Mouse (Mus musculus): ENCODE results near the gene Nf2. TPM values are rescaled to one million over a fixed set of nuclear protein-coding genes. Genes with fewer than 3 reads are reported as not detected.

Nf2 gene
- polyA plus RNA-seq, 1 experiment from 2014 or later = 73.3 TPM

DNA sequence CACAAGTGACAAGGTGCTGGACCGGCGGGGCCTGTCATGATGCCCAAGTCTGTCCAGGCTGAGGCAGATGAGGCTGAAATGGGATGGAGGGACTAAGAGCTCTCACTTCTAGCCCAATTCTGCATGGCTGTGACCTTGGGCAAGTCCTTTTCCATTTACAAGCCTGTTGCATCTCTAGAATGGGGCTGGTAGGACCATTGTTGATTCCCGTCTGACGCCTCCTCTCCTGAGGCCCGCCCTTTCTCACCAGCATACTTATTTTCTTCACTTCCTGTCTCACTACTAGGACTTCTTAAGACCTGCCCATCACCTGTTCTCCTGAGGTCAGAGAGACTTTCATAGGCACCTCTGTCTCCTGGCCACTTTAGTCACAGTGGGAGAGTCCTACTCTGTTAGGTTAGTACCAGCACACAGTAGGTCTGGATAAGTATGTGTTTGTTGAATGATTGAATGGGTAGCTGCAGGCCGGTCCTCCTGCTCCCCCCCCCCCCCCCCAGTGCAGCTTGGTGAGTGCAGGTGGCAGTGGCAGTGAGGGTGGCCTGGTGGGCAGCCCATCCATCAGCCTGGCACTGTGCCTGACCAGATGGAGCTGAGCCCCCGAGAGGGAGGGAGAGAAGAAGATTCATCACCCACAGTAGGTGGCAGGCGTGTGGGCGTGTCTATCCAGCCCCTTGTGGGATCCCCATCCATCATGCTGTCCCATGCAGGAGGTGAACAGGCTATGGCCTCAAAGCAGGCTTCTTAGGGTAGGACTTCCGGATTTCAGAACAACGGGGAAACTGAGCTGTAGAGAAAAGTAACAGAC, 92.2 kb downstream of the Nf2 start:
- H3K27ac ChIP-seq = no peak overlapping the region
- 64% methylated on average over 11 of the region's 11 CpGs for WGBS
- H3K9me3 ChIP-seq = no peaks in the 10 kb centered on the region
- no peak overlapping the region for H3K9ac ChIP-seq
- ATAC-seq (ENCODE audit: insufficient number of reproducible peaks, insufficient read depth, low FRiP score, low TSS enrichment) = no peak
- no peaks in the 10 kb centered on the region for H3K4me1 ChIP-seq
- no peak overlapping the region for H3K4me3 ChIP-seq
- H3K4me2 ChIP-seq (replicated peaks) = no peak overlapping the region
- peaks cover 13% of the 10 kb centered on the region for H3K27me3 ChIP-seq
- no peaks in the 10 kb centered on the region for H3K36me3 ChIP-seq

DNA sequence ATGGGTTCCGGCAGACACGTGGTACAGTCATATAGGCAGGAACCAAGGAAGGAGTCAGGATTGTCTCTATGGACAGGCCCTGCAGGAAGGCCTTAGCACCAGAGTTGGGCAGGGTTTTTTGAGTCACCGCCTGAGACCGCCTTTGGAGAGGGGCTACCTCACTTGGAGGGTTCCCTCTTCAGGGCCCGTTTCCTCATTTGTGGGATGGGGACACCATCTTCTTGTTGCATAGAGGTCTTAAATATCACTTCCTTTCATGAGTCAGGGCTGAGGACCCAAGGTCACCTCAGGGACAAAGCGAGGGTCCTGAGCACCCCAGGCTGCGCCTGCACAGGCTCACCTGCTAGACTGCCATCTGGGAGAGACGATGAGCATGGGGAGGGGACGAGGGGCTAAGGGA, 92.9 kb downstream of the Nf2 start:
- Histone ChIP-seq H3K4me2 (replicated peaks) (no peak overlapping the region), H3K9me3 (no peaks in the 10 kb centered on the region), H3K36me3 (no peaks in the 10 kb centered on the region), H3K4me1 (no peaks in the 10 kb centered on the region), H3K27ac (no peak overlapping the region), H3K9ac (no peak overlapping the region), H3K27me3 (peaks cover 6% of the 10 kb centered on the region; the same call in 1 of the 2 replicates), H3K4me3 (no peak overlapping the region)
- 78% methylated on average over 9 of the region's 9 CpGs for WGBS
- no peak for ATAC-seq (ENCODE audit: insufficient number of reproducible peaks, insufficient read depth, low FRiP score, low TSS enrichment)

DNA sequence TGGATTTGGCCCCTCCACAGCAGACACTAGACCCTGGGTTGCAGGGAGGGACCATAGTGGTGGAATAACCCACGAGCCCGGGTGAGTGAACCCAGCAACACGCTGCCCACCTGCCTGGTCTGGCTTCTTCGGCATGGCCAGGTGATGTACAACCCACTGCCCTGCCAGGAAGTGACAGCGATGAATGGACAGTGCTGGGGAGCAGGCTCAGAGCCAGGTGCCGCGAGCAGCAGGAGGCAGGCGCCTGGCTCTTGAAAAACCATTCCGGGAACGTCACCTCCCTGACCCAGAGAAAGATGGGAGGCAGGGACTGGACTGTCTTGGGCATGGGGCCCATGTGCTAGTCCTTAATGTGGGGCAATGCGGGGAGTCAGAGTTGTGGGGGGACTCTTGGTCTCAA, 94.5 kb downstream of the Nf2 start:
- Histone ChIP-seq H3K4me1 (no peaks in the 10 kb centered on the region), H3K9ac (no peak overlapping the region), H3K9me3 (no peaks in the 10 kb centered on the region), H3K27ac (no peak overlapping the region), H3K4me2 (replicated peaks) (no peak overlapping the region), H3K27me3 (peaks cover 4% of the 10 kb centered on the region), H3K4me3 (no peak overlapping the region), H3K36me3 (no peaks in the 10 kb centered on the region)
- 83% methylated on average over 11 of the region's 11 CpGs for WGBS
- ATAC-seq (ENCODE audit: insufficient number of reproducible peaks, insufficient read depth, low FRiP score, low TSS enrichment) = no peak

DNA sequence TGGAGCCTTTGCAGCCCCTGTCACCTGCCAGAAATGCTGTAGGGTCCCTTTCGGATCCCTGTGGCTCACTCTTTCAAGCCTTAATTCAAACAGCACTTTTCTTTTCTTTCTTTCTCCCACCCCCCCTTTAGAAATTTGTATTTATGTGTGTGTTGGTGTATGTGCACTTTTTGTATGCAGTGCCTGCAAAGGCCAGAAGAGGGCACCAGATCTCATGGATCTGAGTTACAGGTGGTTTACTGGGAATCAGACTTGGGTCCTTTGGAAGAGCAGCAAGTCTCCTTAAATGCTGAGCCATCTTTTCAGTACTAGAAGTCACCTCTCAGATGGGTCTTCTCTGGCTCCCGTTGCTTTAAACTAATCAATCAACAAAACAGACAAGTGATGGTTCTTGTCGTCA, 95.3 kb downstream of the Nf2 start:
- H3K4me3 ChIP-seq = no peak overlapping the region
- no peak overlapping the region for H3K9ac ChIP-seq
- H3K9me3 ChIP-seq = no peaks in the 10 kb centered on the region
- peaks cover 12% of the 10 kb centered on the region for H3K27me3 ChIP-seq
- H3K36me3 ChIP-seq = no peaks in the 10 kb centered on the region
- H3K27ac ChIP-seq = no peak overlapping the region
- 91% methylated on average over 3 of the region's 3 CpGs for WGBS
- no peak for ATAC-seq (ENCODE audit: insufficient number of reproducible peaks, insufficient read depth, low FRiP score, low TSS enrichment)
- H3K4me1 ChIP-seq = no peaks in the 10 kb centered on the region
- H3K4me2 ChIP-seq (replicated peaks) = no peak overlapping the region

DNA sequence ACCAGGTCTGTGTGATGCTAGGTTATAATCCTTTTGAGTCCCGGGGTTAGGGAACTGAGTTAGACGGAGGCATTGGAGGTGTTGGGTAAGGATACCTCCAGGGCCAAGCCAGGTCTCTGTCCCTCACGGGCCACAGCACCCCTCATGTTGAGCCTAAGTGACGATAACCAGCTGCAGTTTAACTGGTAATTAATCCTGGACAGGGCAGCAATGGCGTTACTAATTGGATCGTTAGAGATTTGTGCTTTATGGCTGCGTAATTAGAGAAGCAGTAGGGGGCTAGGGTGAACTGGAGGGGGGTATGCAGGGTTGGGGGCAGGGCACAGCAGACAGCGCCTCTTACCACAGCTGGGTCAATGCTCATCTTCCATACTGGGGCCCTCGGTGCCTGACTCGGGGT, 96.5 kb downstream of the Nf2 start:
- Histone ChIP-seq H3K4me3 (no peak overlapping the region), H3K36me3 (no peaks in the 10 kb centered on the region), H3K27ac (no peak overlapping the region), H3K27me3 (peaks cover 24% of the 10 kb centered on the region), H3K9ac (no peak overlapping the region), H3K4me2 (replicated peaks) (no peak overlapping the region), H3K9me3 (no peaks in the 10 kb centered on the region), H3K4me1 (no peaks in the 10 kb centered on the region)
- 40% methylated on average over 10 of the region's 10 CpGs for WGBS
- ATAC-seq (ENCODE audit: insufficient number of reproducible peaks, insufficient read depth, low FRiP score, low TSS enrichment) = no peak

DNA sequence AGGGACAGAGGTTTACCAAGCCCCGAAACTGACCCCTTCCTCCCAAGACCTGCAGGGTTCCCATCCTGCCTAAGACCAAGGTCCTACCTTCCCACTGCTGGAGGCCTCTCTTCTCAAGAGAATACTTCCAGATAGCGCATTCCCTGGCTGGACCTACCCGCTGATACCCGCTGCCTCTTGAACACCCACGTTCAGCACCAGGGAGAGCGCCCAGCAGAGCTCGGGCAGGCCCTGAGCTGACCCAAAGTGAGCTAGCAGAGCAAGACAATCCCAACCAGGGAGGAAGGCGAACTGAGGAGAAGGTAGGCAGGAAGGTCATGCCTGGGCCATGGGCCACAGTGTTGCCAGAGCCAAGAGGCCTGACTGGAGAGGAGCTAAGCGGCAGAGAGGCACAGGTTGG, 99.1 kb downstream of the Nf2 start:
- 7% methylated on average over 9 of the region's 9 CpGs for WGBS
- Histone ChIP-seq H3K9me3 (no peaks in the 10 kb centered on the region), H3K4me3 (no peak overlapping the region), H3K27ac (no peak overlapping the region), H3K36me3 (no peaks in the 10 kb centered on the region), H3K4me1 (peaks cover 18% of the 10 kb centered on the region), H3K9ac (no peak overlapping the region), H3K27me3 (peaks cover 50% of the 10 kb centered on the region), H3K4me2 (replicated peaks) (no peak overlapping the region)
- ATAC-seq (ENCODE audit: insufficient number of reproducible peaks, insufficient read depth, low FRiP score, low TSS enrichment) = no peak

DNA sequence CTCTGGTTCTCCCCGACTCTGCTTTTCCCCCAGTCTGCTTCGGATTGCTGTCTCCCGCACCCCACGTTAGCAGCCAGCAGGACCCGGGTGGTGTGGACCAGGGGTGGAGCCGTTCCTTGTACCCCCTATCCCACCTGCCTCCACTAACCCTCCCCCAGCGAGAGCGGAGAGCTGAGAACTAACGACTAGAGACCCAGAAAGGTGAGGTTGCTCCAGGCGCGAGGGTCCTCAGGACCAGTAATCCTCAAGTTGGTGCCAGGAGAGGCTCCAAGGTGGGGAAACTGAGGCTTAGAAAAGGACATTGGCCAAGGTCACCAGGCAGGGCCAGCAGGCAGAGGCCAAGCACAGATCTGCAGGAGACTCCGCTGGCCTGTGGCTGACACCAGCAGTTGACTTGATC, 102.1 kb downstream of the Nf2 start:
- Histone ChIP-seq H3K27me3 (peaks cover 80% of the 10 kb centered on the region), H3K36me3 (no peaks in the 10 kb centered on the region), H3K4me1 (peaks cover 18% of the 10 kb centered on the region), H3K27ac (no peak overlapping the region), H3K4me2 (replicated peaks) (peak overlapping the region; percentile 99), H3K4me3 (peak overlapping the region; percentile 55), H3K9ac (no peak overlapping the region), H3K9me3 (no peaks in the 10 kb centered on the region)
- under 1% methylated on average over 11 of the region's 12 CpGs for WGBS
- ATAC-seq (ENCODE audit: insufficient number of reproducible peaks, insufficient read depth, low FRiP score, low TSS enrichment) = no peak

DNA sequence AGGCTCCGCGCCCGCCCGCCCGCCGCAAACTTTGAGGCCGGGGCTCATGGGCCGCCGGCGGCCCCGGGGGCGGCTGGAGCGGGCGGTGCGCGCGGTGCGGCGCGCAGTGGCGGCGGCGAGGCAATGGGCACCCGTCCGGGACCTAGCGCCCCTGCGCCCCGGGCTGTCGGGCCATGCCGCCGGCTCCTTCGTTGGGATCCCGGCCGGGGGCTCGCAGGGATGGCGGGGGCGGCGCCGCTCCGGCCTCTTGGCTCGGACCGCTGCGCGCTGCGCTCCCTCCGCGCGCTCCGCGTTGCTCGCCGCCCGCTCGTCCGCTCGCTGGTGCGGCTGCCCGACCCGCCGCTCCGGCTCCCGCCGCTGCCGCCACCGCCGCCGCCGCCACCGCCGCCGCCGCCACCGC, 102.6 kb downstream of the Nf2 start, which contains the start of gene Cabp7:
Cabp7 (minus strand) TSS at position 46 of the 400 bp plus-strand sequence.
- Histone ChIP-seq H3K9me3 (no peaks in the 10 kb centered on the region), H3K4me3 (peak within 1 kb of the TSS; percentile 55), H3K9ac (peak within 1 kb of the TSS; percentile 43), H3K4me1 (peaks cover 18% of the 10 kb centered on the region), H3K4me2 (replicated peaks) (peak within 1 kb of the TSS; percentile 99), H3K27me3 (peaks cover 80% of the 10 kb centered on the region), H3K36me3 (no peaks in the 10 kb centered on the region), H3K27ac (no peak within 1 kb of the TSS)
- ATAC-seq (ENCODE audit: insufficient number of reproducible peaks, insufficient read depth, low FRiP score, low TSS enrichment) = no peak
- WGBS = under 1% methylated on average over 53 of the region's 73 CpGs

DNA sequence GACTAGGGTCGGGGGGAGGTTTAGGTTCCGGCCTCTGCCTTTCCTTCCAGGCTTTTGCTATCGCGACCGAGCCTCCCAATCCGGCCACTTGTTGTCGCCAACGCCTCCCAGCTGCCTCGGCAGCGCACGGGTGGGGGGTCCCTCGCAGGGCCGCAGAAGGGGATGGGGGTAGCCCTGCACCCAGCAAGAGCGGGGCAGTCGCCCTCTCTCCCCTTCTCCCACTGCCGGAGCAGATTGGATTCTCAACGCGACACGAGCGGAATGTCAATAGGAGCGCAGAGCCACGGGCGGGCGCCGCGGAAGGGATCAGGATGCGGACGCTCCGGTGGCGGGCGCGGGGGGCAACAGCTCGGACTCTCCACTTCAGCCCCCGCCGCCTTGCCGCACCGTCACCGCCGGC, 103.4 kb downstream of the Nf2 start:
- Histone ChIP-seq H3K27ac (no peak overlapping the region), H3K36me3 (no peaks in the 10 kb centered on the region), H3K9me3 (no peaks in the 10 kb centered on the region), H3K4me2 (replicated peaks) (peak overlapping the region; percentile 99), H3K4me1 (peaks cover 18% of the 10 kb centered on the region), H3K9ac (peak overlapping the region; percentile 43), H3K27me3 (peaks cover 86% of the 10 kb centered on the region), H3K4me3 (peak overlapping the region; percentile 55)
- ATAC-seq (ENCODE audit: insufficient number of reproducible peaks, insufficient read depth, low FRiP score, low TSS enrichment) = no peak
- WGBS = under 1% methylated on average over 39 of the region's 39 CpGs

DNA sequence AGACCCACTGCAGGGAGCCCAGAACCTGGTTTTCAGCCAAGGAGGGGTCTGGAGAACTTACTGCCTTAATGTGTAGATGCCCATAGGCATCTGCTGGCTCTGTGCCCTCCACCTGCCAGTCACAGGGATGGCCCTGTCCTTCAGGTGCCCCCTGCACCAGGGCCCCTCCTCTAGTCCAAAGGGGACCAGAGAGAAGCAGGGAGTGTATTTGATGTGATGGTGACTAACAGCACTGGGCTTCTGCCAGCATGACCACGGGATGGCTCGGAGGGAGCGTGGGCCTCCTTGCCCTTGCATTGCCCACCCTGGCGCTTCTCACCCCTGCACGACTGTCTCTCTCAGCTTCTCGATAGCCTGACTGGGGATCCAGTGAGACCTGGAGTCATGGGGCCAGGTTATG, 104.6 kb downstream of the Nf2 start:
- WGBS = 69% methylated on average over 6 of the region's 6 CpGs
- H3K27me3 ChIP-seq = peaks cover 80% of the 10 kb centered on the region
- no peaks in the 10 kb centered on the region for H3K36me3 ChIP-seq
- no peak overlapping the region for H3K4me2 ChIP-seq (replicated peaks)
- no peak for ATAC-seq (ENCODE audit: insufficient number of reproducible peaks, insufficient read depth, low FRiP score, low TSS enrichment)
- no peak overlapping the region for H3K27ac ChIP-seq
- no peaks in the 10 kb centered on the region for H3K9me3 ChIP-seq
- no peak overlapping the region for H3K4me3 ChIP-seq
- H3K9ac ChIP-seq = no peak overlapping the region; the same call in 1 of the 2 replicates
- H3K4me1 ChIP-seq = peaks cover 18% of the 10 kb centered on the region

DNA sequence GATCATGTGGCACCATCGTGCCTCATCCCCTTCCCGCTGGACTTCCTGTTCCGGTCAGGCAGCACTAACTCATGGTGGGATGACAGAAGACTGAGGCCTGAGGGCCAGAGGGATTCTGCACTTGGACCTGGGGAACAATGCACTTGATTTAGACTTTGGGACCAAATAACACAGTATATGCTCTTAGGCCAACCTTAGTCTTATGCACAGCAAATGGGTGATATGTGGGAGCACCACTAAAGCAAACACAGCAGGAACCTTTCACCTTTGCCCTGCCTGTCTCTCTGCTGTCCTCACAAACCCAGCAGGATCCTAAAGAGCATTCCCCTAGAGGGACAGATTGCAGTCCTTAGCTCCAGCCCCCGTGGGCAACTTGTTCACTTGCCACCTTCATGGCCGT, 108.6 kb downstream of the Nf2 start:
- H3K27ac ChIP-seq = no peak overlapping the region
- no peak overlapping the region for H3K9ac ChIP-seq
- 0 out of 2 replicates have a peak, but pooled peaks cover 5% of the 10 kb centered on the region for H3K36me3 ChIP-seq
- H3K27me3 ChIP-seq = peaks cover 46% of the 10 kb centered on the region
- ATAC-seq (ENCODE audit: insufficient number of reproducible peaks, insufficient read depth, low FRiP score, low TSS enrichment) = no peak
- no peak overlapping the region for H3K4me3 ChIP-seq
- H3K9me3 ChIP-seq = no peaks in the 10 kb centered on the region
- peaks cover 3% of the 10 kb centered on the region for H3K4me1 ChIP-seq
- WGBS = 63% methylated on average over 5 of the region's 5 CpGs
- H3K4me2 ChIP-seq (replicated peaks) = no peak overlapping the region

DNA sequence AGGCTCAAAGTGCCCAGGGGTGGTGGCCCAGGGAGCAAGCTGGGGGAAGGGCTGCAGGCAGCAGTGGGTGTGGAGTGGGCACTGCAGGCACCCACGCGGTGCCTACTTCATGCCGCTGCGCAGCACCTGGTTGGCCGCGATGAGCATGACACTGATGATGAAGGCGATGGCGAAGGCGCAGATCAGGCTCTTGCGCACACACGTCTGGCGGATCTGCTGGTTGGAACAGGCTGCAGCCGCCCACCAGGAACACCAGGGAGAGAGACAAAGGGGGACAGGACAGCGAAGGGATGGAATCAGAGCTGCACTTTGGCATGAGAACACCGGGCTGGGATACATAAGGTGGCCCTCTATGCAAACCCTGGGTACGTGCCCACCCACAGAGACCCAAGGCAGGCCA, 110.6 kb downstream of the Nf2 start:
- WGBS = 92% methylated on average over 16 of the region's 16 CpGs
- Histone ChIP-seq H3K36me3 (0 out of 2 replicates have a peak, but pooled peaks cover 5% of the 10 kb centered on the region), H3K27me3 (peaks cover 25% of the 10 kb centered on the region)

More for the DNA sequence above, 110.6 kb downstream of the Nf2 start:
- Histone ChIP-seq H3K4me1 (no peaks in the 10 kb centered on the region), H3K27ac (no peak overlapping the region), H3K9me3 (no peaks in the 10 kb centered on the region), H3K9ac (no peak overlapping the region), H3K4me2 (replicated peaks) (no peak overlapping the region), H3K4me3 (no peak overlapping the region)
- no peak for ATAC-seq (ENCODE audit: insufficient number of reproducible peaks, insufficient read depth, low FRiP score, low TSS enrichment)
